Mouse (Mus musculus): Measurements from ENCODE around the gene Cyp4a14. TPM values are rescaled to one million over a fixed set of nuclear protein-coding genes. Genes with fewer than 3 reads are reported as not detected.
"Not testable (repeated sequence)": the region's sequence is repeated elsewhere in the genome, so short reads cannot be mapped to it uniquely, and the experiment has no call there.

The Cyp4a14 gene
- polyA plus RNA-seq, 1 experiment from 2014 or later = not detected

- not testable (repeated sequence) for H3K4me3 ChIP-seq (ENCODE audit: low read depth, low read length); H3K4me1 ChIP-seq (ENCODE audit: control insufficient read depth, insufficient read depth, low read length)
- 82% methylated on average over 3 of the region's 3 CpGs for WGBS
These were observed 22.4 kb downstream of the Cyp4a14 start for GRCm38 (mm10) chr4:115473585-115473984.

GRCm38 (mm10) chr4:115452304-115452703 lies 43.6 kb downstream of the Cyp4a14 start, which contains the start of gene Cyp4a30b:
Cyp4a30b (plus strand) TSS chr4:115452604.
- H3K9me3 ChIP-seq (ENCODE audit: control insufficient read depth, low read depth, low read length) = no peaks in the 10 kb centered on the region
- no peaks in the 10 kb centered on the region for H3K4me1 ChIP-seq (ENCODE audit: control insufficient read depth, insufficient read depth, low read length)
- 64% methylated on average over 3 of the region's 3 CpGs for WGBS
- H3K4me3 ChIP-seq (ENCODE audit: low read depth, low read length) = no peak within 1 kb of the TSS
- H3K27me3 ChIP-seq (ENCODE audit: control insufficient read depth, insufficient read depth, low read length) = no peaks in the 10 kb centered on the region
- no peak within 1 kb of the TSS for H3K4me2 ChIP-seq (replicated peaks; ENCODE audit: low read depth, low read length)
- H3K27ac ChIP-seq (ENCODE audit: low read length) = no peak within 1 kb of the TSS
- no peaks in the 10 kb centered on the region for H3K36me3 ChIP-seq (ENCODE audit: control insufficient read depth, insufficient read depth, low read length)
- no peak within 1 kb of the TSS for H3K9ac ChIP-seq (replicated peaks; ENCODE audit: low read depth, low read length)
- ATAC-seq (ENCODE audit: insufficient number of reproducible peaks, insufficient read depth, low FRiP score, low read depth) = no peak

More at GRCm38 (mm10) chr4:115473585-115473984, 22.4 kb downstream of the Cyp4a14 start:
- not testable (repeated sequence) for ATAC-seq (ENCODE audit: insufficient number of reproducible peaks, insufficient read depth, low FRiP score, low read depth); H3K36me3 ChIP-seq (ENCODE audit: control insufficient read depth, insufficient read depth, low read length); H3K4me2 ChIP-seq (replicated peaks; ENCODE audit: low read depth, low read length); H3K9ac ChIP-seq (replicated peaks; ENCODE audit: low read depth, low read length); H3K9me3 ChIP-seq (ENCODE audit: control insufficient read depth, low read depth, low read length); H3K27me3 ChIP-seq (ENCODE audit: control insufficient read depth, insufficient read depth, low read length); H3K27ac ChIP-seq (ENCODE audit: low read length)

GRCm38 (mm10) chr4:115450577-115451137 lies 45.3 kb downstream of the Cyp4a14 start:
- Histone ChIP-seq H3K27me3 (ENCODE audit: control insufficient read depth, insufficient read depth, low read length) (no peaks in the 10 kb centered on the region), H3K9ac (replicated peaks; ENCODE audit: low read depth, low read length) (no peak overlapping the region), H3K27ac (ENCODE audit: low read length) (no peak overlapping the region), H3K9me3 (ENCODE audit: control insufficient read depth, low read depth, low read length) (no peaks in the 10 kb centered on the region), H3K36me3 (ENCODE audit: control insufficient read depth, insufficient read depth, low read length) (no peaks in the 10 kb centered on the region), H3K4me2 (replicated peaks; ENCODE audit: low read depth, low read length) (no peak overlapping the region), H3K4me3 (ENCODE audit: low read depth, low read length) (no peak overlapping the region), H3K4me1 (ENCODE audit: control insufficient read depth, insufficient read depth, low read length) (no peaks in the 10 kb centered on the region)
- ATAC-seq (ENCODE audit: insufficient number of reproducible peaks, insufficient read depth, low FRiP score, low read depth) = no peak
- WGBS = 66% methylated on average over 3 of the region's 3 CpGs

Other genes with a start within 250 kb of the Cyp4a14 start
- gene Cyp4a12a, start 197.1 kb downstream of the Cyp4a14 start, polyA plus RNA-seq (2014; fragmentation: Nextera tagmentation; extraction: Ambion mirVana) = not detected in 2 replicates
- gene Cyp4a12b, start 84.5 kb downstream of the Cyp4a14 start, polyA plus RNA-seq (2014; fragmentation: Nextera tagmentation; extraction: Ambion mirVana) = not detected in 2 replicates
- gene Cyp4a30b, start 43.5 kb downstream of the Cyp4a14 start, polyA plus RNA-seq (2014; fragmentation: Nextera tagmentation; extraction: Ambion mirVana) = not detected in 2 replicates
- not detected in 2 replicates for gene Cyp4a10, start 22.1 kb upstream of the Cyp4a14 start, polyA plus RNA-seq (2014; fragmentation: Nextera tagmentation; extraction: Ambion mirVana)
- not detected in 2 replicates for gene Cyp4a31, start 67.5 kb upstream of the Cyp4a14 start, polyA plus RNA-seq (2014; fragmentation: Nextera tagmentation; extraction: Ambion mirVana)
- not detected in 2 replicates for gene Cyp4a32, start 104.8 kb upstream of the Cyp4a14 start, polyA plus RNA-seq (2014; fragmentation: Nextera tagmentation; extraction: Ambion mirVana)
- 1.0 TPM in 2 replicates for gene Cyp4b1, start 151.6 kb upstream of the Cyp4a14 start, polyA plus RNA-seq (2014; fragmentation: Nextera tagmentation; extraction: Ambion mirVana)
- gene Efcab14, start 241.6 kb upstream of the Cyp4a14 start, polyA plus RNA-seq (2014; fragmentation: Nextera tagmentation; extraction: Ambion mirVana) = 54.2 and 55.7 TPM in 2 replicates

Data from stomach, embryonic 14.5 days (tissue).